Mouse (Mus musculus) T-cell, adult 2 months (primary cell): ENCODE measurements around the gene Gpr146.

ENCODE experiments used
- DNase-seq: peaks from one replicate; pipeline ENCODE4 v3.0.0; 2022; ENCODE audit warnings: low spot score

The Gpr146 gene

GRCm38 (mm10) chr5:139358653-139359052 lies 18.8 kb upstream of the Gpr146 start:
- no peak for DNase-seq

GRCm38 (mm10) chr5:139359244-139359643 lies 18.3 kb upstream of the Gpr146 start:
- no peak for DNase-seq

- DNase-seq = no peak
Observed at GRCm38 (mm10) chr5:139363858-139364257, 13.6 kb upstream of the Gpr146 start.

DNA sequence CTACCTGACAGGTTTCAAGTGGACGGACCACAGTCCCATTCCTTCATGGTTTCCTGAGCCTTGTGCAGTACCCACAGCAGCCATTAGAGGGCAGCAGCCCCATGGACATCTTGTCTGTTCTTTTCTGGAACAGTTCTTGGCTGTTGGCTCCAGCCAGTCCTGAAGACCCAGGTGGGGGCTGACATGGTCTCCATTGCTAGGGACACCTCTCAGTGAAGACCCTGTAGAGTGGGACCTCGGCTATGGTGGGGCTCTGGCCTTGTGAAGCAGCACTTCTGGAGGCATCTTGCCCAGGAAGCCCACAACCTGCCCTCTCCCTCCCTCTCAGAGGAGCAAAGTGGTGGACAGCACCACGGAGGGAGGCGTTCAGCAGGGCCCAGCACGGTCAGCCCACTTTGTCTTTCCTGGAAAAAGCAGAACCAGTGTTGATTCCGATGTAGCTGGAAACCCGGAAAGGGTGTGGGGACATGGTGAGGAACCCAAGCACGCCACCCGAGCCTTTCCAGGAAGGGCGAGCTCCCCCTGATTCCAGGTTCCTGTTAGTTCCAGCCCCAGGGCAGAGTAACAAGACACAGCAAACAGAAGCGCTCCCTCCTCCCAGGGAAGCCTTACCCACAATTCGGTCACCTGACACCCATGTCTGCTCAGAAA lies 13.1 kb upstream of the Gpr146 start:
- peak; percentile 79 for DNase-seq

DNA sequence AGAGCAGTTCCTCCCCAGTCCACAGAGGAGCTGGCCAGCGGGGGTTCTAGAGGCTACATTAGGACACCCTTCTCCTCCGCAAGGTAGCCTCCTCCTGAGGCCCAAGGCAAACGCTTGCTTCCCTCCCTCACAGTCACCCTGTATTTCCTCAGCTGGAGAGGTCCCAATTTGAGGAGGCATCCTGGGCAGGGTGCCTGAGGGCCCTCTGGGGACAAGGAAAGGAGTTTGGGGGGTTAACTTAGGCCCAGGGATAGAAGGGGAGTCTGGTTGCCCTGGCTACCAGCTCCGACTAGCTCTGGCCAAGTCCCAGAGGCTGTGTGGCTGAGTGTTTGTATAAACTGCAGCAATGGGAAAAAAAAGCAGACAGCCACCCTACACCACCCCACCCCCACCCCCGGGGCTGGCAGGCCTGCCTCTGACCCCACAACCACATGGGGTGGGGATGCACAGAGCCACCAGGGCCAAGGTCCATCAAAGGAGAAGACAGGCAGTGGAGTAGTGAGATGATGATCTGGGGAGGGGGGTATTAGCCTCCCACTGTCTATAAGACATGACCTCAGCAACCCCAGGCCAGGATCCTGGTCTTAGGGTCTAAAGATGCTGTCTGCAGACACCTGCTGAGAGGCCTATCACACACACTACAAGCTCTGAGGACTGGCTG lies 12.5 kb upstream of the Gpr146 start:
- no peak for DNase-seq

DNA sequence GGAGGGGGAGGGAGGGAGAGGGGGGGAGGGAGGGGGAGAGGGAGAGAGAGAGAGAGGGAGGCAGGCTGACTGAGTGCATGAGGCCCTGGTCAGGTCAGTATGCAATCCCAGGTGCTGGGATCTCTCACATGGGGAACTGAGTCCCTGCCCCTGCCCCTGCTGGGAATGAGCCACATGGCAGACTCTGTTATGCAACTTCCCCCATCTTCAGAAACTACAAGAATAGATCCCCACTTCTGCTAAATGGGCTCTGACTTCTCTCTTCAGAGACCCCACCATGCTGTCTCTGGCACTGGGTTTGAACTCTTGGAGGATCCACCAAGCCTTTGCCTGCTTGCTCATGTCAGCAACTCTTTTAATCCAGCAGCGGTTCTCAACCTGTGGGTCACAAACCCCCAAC lies 11.7 kb upstream of the Gpr146 start:
- no peak for DNase-seq

DNA sequence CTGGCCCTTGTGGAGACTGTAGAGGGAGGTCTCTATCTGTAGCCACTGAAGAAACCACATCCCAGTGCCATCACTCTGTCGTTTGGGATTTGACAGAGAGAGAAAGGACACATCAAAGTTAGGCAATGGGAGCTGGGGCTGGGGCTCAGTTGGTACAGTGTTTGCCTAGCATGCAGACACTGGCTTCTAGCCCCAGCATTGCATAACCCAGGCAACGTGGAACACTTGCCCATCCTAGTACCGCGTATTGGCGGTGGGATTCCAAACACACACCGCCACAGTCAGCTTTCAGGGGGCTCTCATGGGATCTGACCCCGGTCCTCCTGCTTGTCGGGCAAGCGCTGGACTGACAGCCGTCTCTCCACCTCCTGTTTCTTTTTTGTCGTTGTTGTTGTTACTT lies 11.0 kb upstream of the Gpr146 start:
- DNase-seq = no peak

DNA sequence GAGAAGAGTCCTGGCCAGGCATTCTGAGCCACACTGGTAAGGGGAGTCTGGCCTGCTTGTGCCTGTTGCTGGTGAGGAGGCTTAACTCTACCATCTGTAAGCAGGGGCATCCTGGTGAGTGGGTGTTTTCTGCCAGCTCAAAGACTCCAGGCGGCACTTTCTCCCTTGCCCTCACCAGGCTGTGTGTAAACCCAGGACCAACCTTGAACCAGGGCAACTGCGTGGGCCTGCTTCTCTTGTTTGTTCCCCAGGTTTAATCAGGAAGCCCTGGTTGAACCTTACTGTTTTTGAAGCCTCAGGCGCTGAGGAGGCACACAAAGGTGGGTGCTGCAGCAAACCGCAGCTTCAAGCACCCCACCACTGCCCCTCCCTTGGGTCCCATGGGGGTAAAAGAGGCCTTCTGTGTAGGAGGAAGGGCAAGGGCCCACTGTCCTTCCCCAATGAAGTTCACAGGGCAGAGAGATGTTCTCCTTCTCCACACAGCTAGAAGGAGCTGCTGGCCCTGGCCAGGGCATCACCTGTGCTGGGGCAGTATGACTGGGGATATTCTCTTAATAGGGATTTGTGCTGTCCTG lies 9.5 kb upstream of the Gpr146 start:
- peak; percentile 36 for DNase-seq

DNA sequence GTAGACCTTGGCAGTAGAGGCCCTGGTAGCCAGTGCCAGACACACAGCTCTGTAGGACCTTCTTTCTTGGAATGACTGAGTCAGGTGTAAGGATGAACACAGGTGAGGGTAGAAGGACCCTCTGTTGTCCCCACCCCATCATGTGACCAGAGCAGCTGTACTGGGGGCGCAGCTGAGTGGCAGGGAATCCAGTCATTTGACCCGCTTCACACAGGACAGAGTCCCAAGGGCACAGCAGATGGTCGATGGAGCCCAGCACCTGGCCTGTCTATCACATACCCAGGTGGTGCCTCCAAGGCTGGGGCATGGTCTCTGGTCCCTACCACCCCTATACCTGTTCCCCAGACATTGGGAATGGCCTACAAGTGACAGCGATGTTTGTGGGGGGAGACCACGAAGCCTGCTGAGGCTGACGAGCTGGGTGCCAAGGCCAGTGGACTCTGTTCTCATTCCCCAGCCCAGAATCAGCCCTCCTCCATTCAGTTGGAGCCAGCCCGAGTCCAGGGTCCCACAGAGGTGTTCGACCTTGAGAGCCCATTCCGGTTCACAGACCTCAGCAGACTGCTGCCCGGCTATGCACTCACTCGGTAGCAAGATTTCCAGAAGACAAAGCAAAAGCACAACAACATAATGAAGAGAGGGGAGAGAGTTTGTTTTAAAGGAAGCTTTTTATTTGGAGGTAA lies 8.7 kb upstream of the Gpr146 start:
- DNase-seq = no peak

GRCm38 (mm10) chr5:139370336-139370735 lies 7.2 kb upstream of the Gpr146 start:
- no peak for DNase-seq

DNA sequence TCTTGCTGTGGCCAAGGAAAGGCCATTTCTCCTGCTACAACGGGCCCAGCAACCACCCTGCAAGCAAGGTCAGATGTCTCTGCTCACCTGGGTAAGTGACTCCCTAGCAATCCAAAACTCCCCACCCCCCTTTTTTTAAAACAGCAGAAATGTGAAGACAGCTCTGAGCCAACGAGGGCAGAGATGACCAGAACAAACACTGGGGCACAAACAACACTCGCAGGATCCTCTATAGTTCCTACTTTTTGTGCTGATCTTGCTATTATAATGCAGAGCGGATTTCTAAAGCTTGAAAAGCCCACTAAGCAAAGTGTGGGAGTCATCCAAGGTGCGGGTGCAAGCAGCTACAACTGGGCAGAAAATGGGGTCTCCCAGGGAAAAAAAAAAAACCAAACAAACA lies 6.4 kb upstream of the Gpr146 start:
- DNase-seq = no peak

- peak; percentile 92 for DNase-seq
Observed at GRCm38 (mm10) chr5:139371631-139372401, 5.7 kb upstream of the Gpr146 start.

DNA sequence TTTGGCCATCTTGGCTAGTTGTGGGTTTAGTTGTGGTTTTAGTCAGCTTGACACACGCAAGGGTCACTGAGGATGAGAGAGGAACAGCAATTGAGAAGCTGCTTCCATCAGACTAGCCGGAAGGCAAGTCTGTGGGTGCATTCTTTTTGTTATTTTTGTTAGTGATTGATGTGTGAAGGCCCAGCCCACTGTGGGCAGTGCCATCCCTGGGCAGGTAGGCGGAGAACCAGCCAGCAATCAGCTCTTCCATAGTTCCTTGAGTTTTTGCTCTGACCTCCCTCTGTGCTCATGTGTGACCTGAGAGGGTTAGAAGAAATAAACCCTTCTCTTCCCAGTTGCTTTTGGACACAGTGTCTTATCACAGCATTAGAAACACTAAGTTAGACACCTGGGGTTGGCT lies 4.4 kb upstream of the Gpr146 start:
- no peak for DNase-seq

- no peak for DNase-seq
Observed at GRCm38 (mm10) chr5:139373889-139374444, 3.5 kb upstream of the Gpr146 start.

DNA sequence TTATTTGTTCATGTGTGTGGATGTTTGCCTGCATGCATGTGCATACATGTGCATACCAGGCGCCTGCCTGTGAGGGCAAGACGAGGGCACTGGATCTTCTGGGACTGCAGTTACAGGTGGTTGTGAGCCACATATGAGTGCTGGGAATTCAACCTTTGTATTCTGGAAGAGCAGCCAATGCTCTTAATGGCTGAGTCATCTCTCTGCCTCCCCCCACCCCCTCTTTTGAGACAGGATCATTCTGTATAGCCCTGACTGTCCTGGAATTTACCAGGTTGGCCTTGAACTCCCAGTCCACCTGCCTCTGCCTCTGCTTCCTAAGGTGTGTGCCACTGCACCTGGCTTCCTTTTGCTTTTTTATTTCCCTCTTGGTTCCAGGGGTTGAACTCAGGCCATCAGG lies 2.7 kb upstream of the Gpr146 start:
- no peak for DNase-seq

- DNase-seq = no peak
Observed at GRCm38 (mm10) chr5:139378271-139378556, 717 bp downstream of the Gpr146 start.

GRCm38 (mm10) chr5:139378986-139379629 lies 1.6 kb downstream of the Gpr146 start:
- DNase-seq = no peak

GRCm38 (mm10) chr5:139379771-139380384 lies 2.4 kb downstream of the Gpr146 start:
- DNase-seq = no peak

DNA sequence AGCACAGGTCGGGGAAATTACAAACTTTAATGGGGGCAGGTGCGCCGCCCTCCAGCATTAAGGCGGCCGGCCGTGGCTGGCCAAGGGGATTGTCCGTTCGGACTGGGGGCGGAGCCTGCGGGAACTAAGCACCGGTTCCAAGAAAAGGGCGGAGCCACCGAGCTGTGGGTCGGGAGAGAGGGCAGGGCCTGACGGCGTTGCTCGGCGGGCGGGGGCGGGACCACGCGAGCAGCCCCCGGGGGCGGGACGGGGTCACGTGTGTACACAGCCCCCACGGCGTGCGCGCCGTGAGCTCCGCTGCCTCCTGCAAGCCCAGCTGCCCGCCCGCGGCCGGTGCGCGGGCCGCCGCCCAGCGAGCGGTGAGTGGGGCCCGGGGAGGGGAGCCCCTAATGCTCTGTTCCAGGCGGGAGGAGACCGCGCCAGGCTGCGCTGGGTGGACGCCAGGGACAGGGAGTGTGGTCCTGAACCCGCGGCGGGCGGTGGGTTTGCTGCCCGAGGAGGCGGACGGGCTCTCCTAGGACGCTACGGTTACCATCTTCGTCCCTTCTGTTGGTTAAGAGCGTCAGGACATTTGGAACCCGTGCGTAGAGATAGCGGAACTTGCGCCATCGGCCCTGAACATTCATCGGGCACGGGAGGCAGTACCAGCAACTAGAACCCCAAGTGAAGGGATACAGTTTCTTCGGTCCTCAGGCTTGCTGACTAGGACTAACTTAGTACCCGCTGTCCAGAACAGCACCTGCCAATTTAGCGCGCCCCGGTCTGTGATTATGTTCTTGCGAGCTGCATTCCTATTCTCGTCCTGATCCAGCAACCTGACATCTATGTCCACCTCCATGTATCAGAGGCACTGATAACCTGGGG lies 3.1 kb downstream of the Gpr146 start:
- peak; percentile 52 for DNase-seq
